Mouse (Mus musculus) intestine, postnatal 0 days (tissue): ENCODE data around the gene Cacna1h. TPM values are rescaled to one million over a fixed set of nuclear protein-coding genes. Genes with fewer than 3 reads are reported as not detected.

Experiments
- ATAC-seq: fragments of 200-750 bp; cut with Nextera tagmentation; 2 replicates; pipeline ENCODE4 v1.8.0; 2017; ENCODE audit warnings: mild to moderate bottlenecking, moderate TSS enrichment, moderate library complexity
- H3K27ac ChIP-seq: fragments of 300-500 bp; sonication (generic); 2 replicates; pipeline ENCODE4 v1.5.1; 2014; ENCODE audit warnings: mild to moderate bottlenecking, low read depth, low read length, moderate library complexity
- H3K27me3 ChIP-seq: fragments of 300-500 bp; sonication (generic); replicated peaks from 2 replicates; pipeline ENCODE4 v1.6.1; 2014; ENCODE audit warnings: low read length, mixed read lengths; ENCODE audit not compliant: control insufficient read depth, insufficient read depth
- H3K36me3 ChIP-seq: fragments of 300-500 bp; sonication (generic); 2 replicates; pipeline ENCODE4 v1.6.1; 2014; ENCODE audit warnings: mild to moderate bottlenecking, moderate library complexity; ENCODE audit not compliant: control insufficient read depth, insufficient read depth
- H3K4me1 ChIP-seq: fragments of 300-500 bp; sonication (generic); replicated peaks from 2 replicates; pipeline ENCODE4 v1.6.1; 2014; ENCODE audit warnings: antibody characterized with exemption, low read length, mixed read lengths; ENCODE audit not compliant: control insufficient read depth, insufficient read depth
- H3K4me2 ChIP-seq: fragments of 300-500 bp; sonication (generic); replicated peaks from 2 replicates; pipeline ENCODE4 v1.6.1; 2014; ENCODE audit warnings: low read depth, mild to moderate bottlenecking, moderate library complexity
- H3K4me3 ChIP-seq: fragments of 300-500 bp; sonication (generic); 2 replicates; pipeline ENCODE4 v1.5.1; 2014; ENCODE audit warnings: low read depth, low read length
- H3K9ac ChIP-seq: fragments of 300-500 bp; sonication (generic); 2 replicates; pipeline ENCODE4 v1.6.1; 2014; ENCODE audit warnings: mild to moderate bottlenecking, low read depth, low read length
- H3K9me3 ChIP-seq: fragments of 300-500 bp; sonication (generic); 2 replicates; pipeline ENCODE4 v1.6.1; 2016; ENCODE audit warnings: mixed run types; ENCODE audit not compliant: control insufficient read depth
- CTCF ChIP-seq: sonication (generic); IDR thresholded peaks from 2 replicates; pipeline ENCODE4 v1.5.1; 2016; ENCODE audit warnings: low read depth, mild to moderate bottlenecking, control low read depth, antibody characterized with exemption, moderate library complexity
- WGBS: fragments of 180-500 bp; shearing (Covaris S2); extraction: QIAGEN DNeasy Blood & Tissue Kit; methylation state at CpG from one replicate; pipeline ENCODE4 v1.1.7; 2014; 5-methylcytosine and 5-hydroxymethylcytosine counted together
- polyA plus RNA-seq: library from polyadenylated mRNA; unstranded; fragments of >200 nt; fragmentation: Nextera tagmentation; extraction: Ambion mirVana; gene quantifications from 2 replicates; pipeline ENCODE4 v1.2.1, GENCODE M21; 2015

Cacna1h gene
- polyA plus RNA-seq, 1 experiment from 2014 or later, result 1.7 TPM

DNA sequence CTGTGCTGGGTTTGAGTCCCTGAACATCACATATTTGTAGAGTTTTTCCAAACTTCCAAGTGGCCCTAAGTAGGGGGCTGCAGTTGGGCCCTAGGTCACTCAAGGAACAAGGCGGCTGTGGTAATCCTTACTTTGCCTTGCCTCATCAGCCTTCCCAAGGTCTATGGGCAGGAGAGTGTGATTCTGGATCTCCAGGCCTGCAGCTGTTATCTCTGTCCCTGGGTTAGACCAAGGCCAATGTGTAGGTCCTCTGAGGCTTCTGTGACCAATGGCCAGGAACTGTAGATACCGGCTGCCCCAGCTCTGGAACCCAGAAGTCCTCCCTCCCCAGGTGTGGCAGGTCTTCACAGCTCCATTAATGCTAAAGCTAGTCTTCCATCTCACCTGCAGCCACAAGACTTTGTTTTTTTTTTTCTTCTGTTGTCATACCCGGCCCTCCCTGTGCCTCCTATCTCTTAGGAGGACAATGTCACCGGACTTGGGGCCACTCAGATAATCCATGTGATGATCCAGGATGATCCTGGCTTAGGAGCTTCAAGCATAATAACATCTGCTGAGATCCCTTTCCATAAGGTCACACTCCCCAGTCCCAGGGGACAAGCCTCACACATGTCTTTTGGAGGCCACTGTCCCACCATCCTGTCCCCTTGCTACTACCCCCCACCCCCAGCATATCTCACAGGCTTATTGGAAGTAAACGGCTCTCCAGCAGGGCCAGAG is 18.8 kb upstream of the Cacna1h start:
- no peak for ATAC-seq
- H3K27ac ChIP-seq, result no peak overlapping the region
- no peaks in the 10 kb centered on the region for H3K4me1 ChIP-seq
- no peak overlapping the region for H3K9ac ChIP-seq
- H3K4me3 ChIP-seq, result no peak overlapping the region
- no peaks in the 10 kb centered on the region for H3K9me3 ChIP-seq
- WGBS, result 65% methylated on average over 5 of the region's 5 CpGs
- H3K36me3 ChIP-seq, result no peaks in the 10 kb centered on the region
- no peak for TF ChIP-seq CTCF
- H3K27me3 ChIP-seq, result no peaks in the 10 kb centered on the region
- no peak overlapping the region for H3K4me2 ChIP-seq

DNA sequence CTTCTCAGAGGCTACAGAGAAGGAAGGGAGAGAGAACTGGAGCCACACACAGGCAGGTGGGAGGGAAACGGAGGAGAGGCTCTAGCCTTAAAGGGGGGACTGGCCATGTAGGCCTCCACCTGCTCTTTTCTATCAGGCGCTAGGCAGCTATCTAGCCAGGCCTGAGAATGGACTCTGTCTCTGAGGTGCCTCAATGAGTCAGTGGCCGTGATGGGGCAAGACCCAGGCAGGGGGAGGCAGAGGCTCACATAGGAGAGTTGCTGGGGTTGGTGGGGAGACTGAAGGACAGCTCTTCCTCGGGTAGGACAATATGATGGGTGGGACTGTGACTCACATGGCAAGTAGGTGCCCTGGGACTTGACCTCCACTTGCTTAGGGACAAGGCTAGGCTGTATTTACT is 16.7 kb upstream of the Cacna1h start:
- no peak overlapping the region for H3K27ac ChIP-seq
- H3K4me1 ChIP-seq, result no peaks in the 10 kb centered on the region
- no peak for ATAC-seq

DNA sequence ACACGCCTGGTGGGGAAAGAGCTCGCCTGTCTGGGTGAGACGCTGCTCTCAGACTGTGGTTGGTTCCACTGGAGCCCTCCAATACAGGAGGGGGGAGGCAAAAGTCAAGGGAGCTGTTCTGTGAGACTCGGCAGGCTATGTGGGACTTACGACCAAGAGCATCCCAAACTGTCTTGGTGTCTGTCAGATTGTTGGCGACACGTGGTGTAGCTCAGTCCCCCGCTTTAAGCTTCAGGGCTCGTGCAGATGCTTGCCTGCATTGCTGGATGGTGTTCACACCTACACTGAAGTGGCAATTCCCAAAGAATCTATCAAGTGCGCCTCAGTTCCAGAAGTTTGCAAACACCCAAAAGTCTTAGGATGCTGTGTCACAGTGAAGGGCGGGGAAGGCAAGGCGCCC is 14.3 kb upstream of the Cacna1h start:
- Histone ChIP-seq H3K36me3 (no peaks in the 10 kb centered on the region), H3K27ac (no peak overlapping the region), H3K4me3 (no peak overlapping the region), H3K27me3 (no peaks in the 10 kb centered on the region), H3K4me1 (no peaks in the 10 kb centered on the region), H3K4me2 (no peak overlapping the region), H3K9ac (no peak overlapping the region), H3K9me3 (no peaks in the 10 kb centered on the region)
- WGBS, result 76% methylated on average over 12 of the region's 12 CpGs
- no peak for TF ChIP-seq CTCF
- no peak for ATAC-seq

More for the DNA sequence above, 16.7 kb upstream of the Cacna1h start:
- H3K9ac ChIP-seq, result no peak overlapping the region
- WGBS, result 58% methylated on average over 4 of the region's 4 CpGs
- H3K9me3 ChIP-seq, result no peaks in the 10 kb centered on the region
- H3K4me3 ChIP-seq, result no peak overlapping the region
- no peak overlapping the region for H3K4me2 ChIP-seq
- no peaks in the 10 kb centered on the region for H3K27me3 ChIP-seq
- no peaks in the 10 kb centered on the region for H3K36me3 ChIP-seq
- no peak for TF ChIP-seq CTCF

DNA sequence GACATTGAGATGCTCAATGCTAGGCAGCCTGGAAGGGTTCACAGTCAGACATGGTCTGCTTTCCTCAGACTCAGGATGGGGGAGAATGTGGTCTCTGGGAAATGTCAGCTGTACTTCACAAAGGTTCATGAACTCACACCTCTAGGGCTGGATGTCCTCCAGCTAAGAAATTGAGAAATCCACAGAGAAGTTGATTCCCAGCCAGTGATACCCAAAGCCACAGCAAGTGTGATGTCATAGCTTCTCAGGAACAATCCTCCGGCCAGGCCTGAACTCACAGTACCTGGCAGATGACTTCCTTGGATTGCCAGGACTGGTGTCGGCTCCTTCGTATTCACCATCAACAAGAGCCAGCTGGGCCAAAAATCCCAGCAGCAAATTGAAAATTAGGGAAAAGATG is 12.3 kb upstream of the Cacna1h start:
- Histone ChIP-seq H3K4me3 (no peak overlapping the region), H3K9ac (no peak overlapping the region), H3K9me3 (no peaks in the 10 kb centered on the region), H3K27me3 (no peaks in the 10 kb centered on the region), H3K4me2 (no peak overlapping the region), H3K27ac (no peak overlapping the region), H3K36me3 (no peaks in the 10 kb centered on the region), H3K4me1 (no peaks in the 10 kb centered on the region)
- WGBS, result 86% methylated on average over 3 of the region's 3 CpGs
- ATAC-seq, result no peak
- TF ChIP-seq CTCF, result no peak

DNA sequence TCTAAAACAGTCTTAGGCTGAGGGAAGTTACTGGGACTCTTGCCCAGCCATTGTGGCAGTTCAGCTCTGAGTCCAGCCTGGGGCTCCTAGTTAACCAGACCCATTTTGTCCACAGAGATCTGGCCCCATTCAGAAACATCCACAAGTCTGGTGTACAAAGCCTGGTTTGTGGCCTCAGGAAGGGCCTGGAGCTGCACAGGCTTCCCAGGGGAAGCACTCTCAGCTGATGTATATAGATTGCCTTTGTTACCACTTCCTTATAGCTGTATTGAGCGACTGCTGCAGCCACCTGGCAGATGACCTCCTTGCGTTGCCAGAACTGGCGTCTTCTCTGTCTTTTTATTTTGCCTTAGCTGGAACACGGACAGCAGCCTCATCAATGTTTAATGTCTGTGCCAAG is 11.5 kb upstream of the Cacna1h start:
- no peak for TF ChIP-seq CTCF
- no peaks in the 10 kb centered on the region for H3K36me3 ChIP-seq
- no peak overlapping the region for H3K4me2 ChIP-seq
- H3K9me3 ChIP-seq, result no peaks in the 10 kb centered on the region
- 25% methylated on average over 4 of the region's 4 CpGs for WGBS
- no peak overlapping the region for H3K27ac ChIP-seq
- no peak overlapping the region for H3K9ac ChIP-seq
- no peaks in the 10 kb centered on the region for H3K4me1 ChIP-seq
- no peak for ATAC-seq
- no peaks in the 10 kb centered on the region for H3K27me3 ChIP-seq
- H3K4me3 ChIP-seq, result no peak overlapping the region

DNA sequence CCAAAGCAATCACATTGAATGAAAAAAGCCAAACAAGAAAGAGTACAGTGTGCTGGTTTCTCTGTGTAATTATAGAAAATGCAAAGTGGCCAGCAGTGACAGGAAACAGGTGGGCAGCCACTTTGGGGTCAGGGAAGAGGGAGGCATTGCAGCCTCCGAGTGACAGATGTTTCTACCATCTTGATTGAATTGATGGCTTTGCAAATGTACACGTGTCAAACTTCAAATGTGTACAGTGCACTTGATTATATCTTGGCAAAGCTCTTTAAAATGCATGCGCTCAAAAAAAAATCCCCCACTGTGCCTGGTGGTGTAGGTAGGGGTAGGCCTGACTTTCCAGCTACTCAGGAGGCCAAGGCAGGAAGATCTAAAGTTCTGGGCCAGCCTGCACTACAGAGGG is 9.3 kb upstream of the Cacna1h start:
- no peaks in the 10 kb centered on the region for H3K9me3 ChIP-seq
- no peak overlapping the region for H3K4me2 ChIP-seq
- H3K36me3 ChIP-seq, result no peaks in the 10 kb centered on the region
- H3K4me3 ChIP-seq, result no peak overlapping the region
- no peak for ATAC-seq
- H3K9ac ChIP-seq, result no peak overlapping the region
- no peak for TF ChIP-seq CTCF
- WGBS, result 66% methylated on average over 3 of the region's 3 CpGs
- H3K4me1 ChIP-seq, result no peaks in the 10 kb centered on the region
- H3K27me3 ChIP-seq, result no peaks in the 10 kb centered on the region
- no peak overlapping the region for H3K27ac ChIP-seq
